Mouse (Mus musculus) liver, embryonic 16.5 days (tissue): ENCODE results near the gene Atp10b. TPM values are rescaled to one million over a fixed set of nuclear protein-coding genes. Genes with fewer than 3 reads are reported as not detected.

ENCODE experiments used
- ATAC-seq: fragments of 200-750 bp; cut with Nextera tagmentation; 2 replicates; pipeline ENCODE4 v1.8.0; 2017; ENCODE audit warnings: low read depth, mild to moderate bottlenecking, moderate number of reproducible peaks, moderate library complexity
- H3K27ac ChIP-seq: fragments of 300-500 bp; sonication (generic); 2 replicates; pipeline ENCODE4 v1.5.1; 2014; ENCODE audit warnings: mild to moderate bottlenecking, low read length
- H3K27me3 ChIP-seq: fragments of 300-500 bp; sonication (generic); 2 replicates; pipeline ENCODE4 v1.6.1; 2014; ENCODE audit warnings: low read depth, low read length, mixed read lengths; ENCODE audit not compliant: control insufficient read depth, insufficient read depth
- H3K36me3 ChIP-seq: fragments of 300-500 bp; sonication (generic); 2 replicates; pipeline ENCODE4 v1.6.1; 2014; ENCODE audit warnings: mild to moderate bottlenecking; ENCODE audit not compliant: control insufficient read depth, insufficient read depth
- H3K4me1 ChIP-seq: fragments of 300-500 bp; sonication (generic); 2 replicates; pipeline ENCODE4 v1.6.1; 2014; ENCODE audit warnings: low read depth, low read length, mixed read lengths; ENCODE audit not compliant: control insufficient read depth
- H3K4me2 ChIP-seq: fragments of 300-500 bp; sonication (generic); 2 replicates; pipeline ENCODE4 v1.6.1; 2014; ENCODE audit warnings: low read depth, low read length, mixed read lengths
- H3K4me3 ChIP-seq: fragments of 300-500 bp; sonication (generic); 2 replicates; pipeline ENCODE4 v1.5.1; 2014; ENCODE audit warnings: low read depth, mild to moderate bottlenecking, low read length
- H3K9ac ChIP-seq: fragments of 300-500 bp; sonication (generic); 2 replicates; pipeline ENCODE4 v1.6.1; 2014; ENCODE audit warnings: low read depth, low read length
- H3K9me3 ChIP-seq: fragments of 300-500 bp; sonication (generic); replicated peaks from 2 replicates; pipeline ENCODE4 v1.6.1; 2016; ENCODE audit warnings: low read length; ENCODE audit not compliant: control insufficient read depth
- WGBS: fragments of 180-500 bp; shearing (Covaris S2); extraction: QIAGEN DNeasy Blood & Tissue Kit; methylation state at CpG from one replicate; pipeline ENCODE4 v1.1.7; 2014; ENCODE audit not compliant: insufficient replicate concordance; 5-methylcytosine and 5-hydroxymethylcytosine counted together
- polyA plus RNA-seq: library from polyadenylated mRNA; unstranded; fragments of >200 nt; fragmentation: Nextera tagmentation; extraction: Ambion mirVana; gene quantifications from 2 replicates; pipeline ENCODE4 v1.2.1, GENCODE M21; 2015

Atp10b gene
- polyA plus RNA-seq, 1 experiment from 2014 or later: 0.02 TPM

DNA sequence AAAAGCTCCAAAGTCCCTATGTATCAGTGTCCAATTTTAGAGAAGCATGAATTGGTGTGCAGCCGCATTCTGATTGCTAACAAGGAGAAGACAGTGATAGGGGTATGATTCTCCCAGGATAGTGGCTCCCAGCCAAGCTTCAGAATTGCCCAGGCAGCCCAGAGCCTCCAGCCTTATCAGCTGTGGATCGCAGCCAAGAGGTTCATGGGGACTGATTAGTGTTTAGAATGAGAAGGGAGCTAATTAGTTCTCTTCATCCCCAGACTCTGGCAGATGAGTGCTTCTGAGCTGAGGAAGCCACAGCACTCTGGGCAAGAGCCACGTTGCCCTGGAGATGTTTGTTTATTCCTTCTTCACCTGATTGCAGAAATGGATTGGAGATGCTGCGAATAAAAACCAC lies 67.3 kb downstream of the Atp10b start:
- WGBS: 25% methylated on average over 4 of the region's 4 CpGs
- H3K4me3 ChIP-seq: no peak overlapping the region
- H3K9ac ChIP-seq: no peak overlapping the region
- no peaks in the 10 kb centered on the region for H3K4me1 ChIP-seq
- 0 out of 2 replicates have a peak, but pooled peaks have one; percentile 16 for ATAC-seq
- H3K27ac ChIP-seq: no peak overlapping the region
- no peaks in the 10 kb centered on the region for H3K9me3 ChIP-seq
- H3K27me3 ChIP-seq: no peaks in the 10 kb centered on the region
- no peak overlapping the region for H3K4me2 ChIP-seq
- no peaks in the 10 kb centered on the region for H3K36me3 ChIP-seq

DNA sequence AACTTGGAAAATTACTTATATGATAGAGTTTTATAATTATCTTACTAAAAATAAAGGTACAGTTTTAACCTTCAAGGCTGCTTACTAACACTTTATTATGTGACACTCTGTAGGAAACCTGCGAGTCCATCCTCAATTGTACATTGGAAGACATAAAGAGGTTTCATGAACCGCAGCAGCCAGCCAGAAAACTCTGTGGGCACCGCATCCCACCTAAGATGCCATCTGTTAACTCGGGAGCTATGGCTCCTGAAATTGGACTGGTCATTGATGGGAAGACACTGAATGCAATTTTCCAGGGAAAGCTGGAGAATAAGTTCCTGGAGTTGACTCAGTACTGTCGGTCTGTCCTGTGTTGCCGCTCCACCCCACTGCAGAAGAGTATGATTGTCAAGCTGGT lies 80.6 kb downstream of the Atp10b start:
- Histone ChIP-seq H3K4me2 (no peak overlapping the region), H3K9ac (no peak overlapping the region), H3K27ac (no peak overlapping the region), H3K27me3 (no peaks in the 10 kb centered on the region), H3K36me3 (no peaks in the 10 kb centered on the region), H3K4me3 (no peak overlapping the region), H3K9me3 (no peaks in the 10 kb centered on the region), H3K4me1 (no peaks in the 10 kb centered on the region)
- WGBS: 73% methylated on average over 6 of the region's 6 CpGs
- no peak for ATAC-seq

DNA sequence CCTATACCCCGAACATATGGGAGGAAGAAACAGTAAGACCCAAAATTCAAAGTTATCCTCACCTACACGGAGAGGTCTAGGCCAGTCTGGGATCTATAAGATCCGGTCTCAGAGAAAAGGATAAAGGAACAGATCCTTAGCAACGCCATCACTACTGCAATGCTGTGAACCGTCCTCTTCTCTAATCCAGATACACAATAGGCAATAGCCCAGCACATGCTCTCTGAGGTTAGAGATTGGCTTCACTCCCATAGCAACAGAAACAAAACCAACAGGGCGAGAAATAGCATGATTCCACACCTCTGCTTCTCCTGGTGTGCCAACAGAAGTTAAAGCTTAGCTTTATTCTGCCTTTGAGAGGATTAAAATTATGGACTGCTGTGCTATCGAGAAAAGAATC lies 82.4 kb downstream of the Atp10b start:
- no peaks in the 10 kb centered on the region for H3K36me3 ChIP-seq
- no peak overlapping the region for H3K27ac ChIP-seq
- 58% methylated on average over 7 of the region's 7 CpGs for WGBS
- ATAC-seq: no peak
- no peaks in the 10 kb centered on the region for H3K9me3 ChIP-seq
- H3K4me3 ChIP-seq: no peak overlapping the region
- no peak overlapping the region for H3K9ac ChIP-seq
- no peaks in the 10 kb centered on the region for H3K27me3 ChIP-seq
- H3K4me1 ChIP-seq: no peaks in the 10 kb centered on the region
- no peak overlapping the region for H3K4me2 ChIP-seq

DNA sequence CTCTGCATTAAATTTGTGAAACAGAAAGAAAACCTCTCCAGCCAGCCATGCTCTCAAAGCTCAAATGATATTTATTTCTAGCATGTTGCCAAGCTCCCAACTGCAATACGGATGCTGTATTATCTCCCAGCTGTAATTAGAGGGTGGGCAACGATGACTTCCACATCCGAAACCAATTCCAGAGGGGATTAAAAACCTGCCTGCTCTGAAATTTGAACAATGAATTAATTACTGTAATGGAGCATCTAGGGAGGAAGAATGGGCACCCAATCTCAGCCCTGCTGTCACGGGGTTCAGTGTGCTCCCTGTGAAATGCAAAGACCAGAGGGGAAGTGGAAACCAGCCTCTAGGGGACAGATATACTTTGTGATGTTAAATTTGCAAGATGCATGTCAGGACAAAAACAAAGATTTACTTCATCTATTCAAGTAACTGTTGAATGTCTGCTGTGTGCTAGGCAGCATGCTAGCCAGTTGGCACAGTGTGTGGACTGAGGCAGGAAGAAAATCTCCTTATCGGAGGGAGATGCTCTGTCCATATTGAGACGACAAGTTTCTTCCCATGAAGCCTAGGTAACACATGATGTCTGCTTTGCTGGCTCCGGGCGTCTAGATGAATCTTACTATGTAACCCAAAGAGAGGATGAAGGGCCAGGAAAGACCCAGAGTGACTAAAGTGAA lies 86.8 kb downstream of the Atp10b start:
- no peak overlapping the region for H3K4me2 ChIP-seq
- no peaks in the 10 kb centered on the region for H3K27me3 ChIP-seq
- no peak for ATAC-seq
- H3K9ac ChIP-seq: no peak overlapping the region
- H3K36me3 ChIP-seq: no peaks in the 10 kb centered on the region
- no peak overlapping the region for H3K4me3 ChIP-seq
- H3K4me1 ChIP-seq: no peaks in the 10 kb centered on the region
- no peaks in the 10 kb centered on the region for H3K9me3 ChIP-seq
- H3K27ac ChIP-seq: no peak overlapping the region
- 67% methylated on average over 8 of the region's 8 CpGs for WGBS

DNA sequence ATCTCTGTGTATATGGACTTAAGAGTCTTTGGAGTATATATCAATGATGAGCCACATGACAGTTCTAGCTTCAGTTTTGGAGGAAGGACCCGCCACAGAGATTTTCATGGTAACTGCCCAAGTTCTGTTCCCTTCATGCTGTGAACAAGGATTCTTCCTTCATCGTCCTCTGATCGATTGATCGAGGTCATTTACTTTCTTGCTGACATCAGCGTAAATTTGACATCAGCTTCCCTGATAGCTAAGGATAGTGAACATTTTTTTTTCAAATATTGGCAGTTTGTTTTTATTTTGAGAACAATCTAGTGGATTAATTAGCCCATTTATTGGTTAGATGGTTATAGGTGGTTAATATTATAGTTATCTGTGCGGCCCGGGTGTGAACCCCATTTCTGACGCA lies 90.1 kb downstream of the Atp10b start:
- Histone ChIP-seq H3K4me3 (no peak overlapping the region), H3K27me3 (no peaks in the 10 kb centered on the region), H3K27ac (no peak overlapping the region), H3K4me2 (no peak overlapping the region), H3K9ac (no peak overlapping the region), H3K9me3 (no peaks in the 10 kb centered on the region), H3K36me3 (no peaks in the 10 kb centered on the region), H3K4me1 (no peaks in the 10 kb centered on the region)
- 71% methylated on average over 8 of the region's 8 CpGs for WGBS
- ATAC-seq: no peak

DNA sequence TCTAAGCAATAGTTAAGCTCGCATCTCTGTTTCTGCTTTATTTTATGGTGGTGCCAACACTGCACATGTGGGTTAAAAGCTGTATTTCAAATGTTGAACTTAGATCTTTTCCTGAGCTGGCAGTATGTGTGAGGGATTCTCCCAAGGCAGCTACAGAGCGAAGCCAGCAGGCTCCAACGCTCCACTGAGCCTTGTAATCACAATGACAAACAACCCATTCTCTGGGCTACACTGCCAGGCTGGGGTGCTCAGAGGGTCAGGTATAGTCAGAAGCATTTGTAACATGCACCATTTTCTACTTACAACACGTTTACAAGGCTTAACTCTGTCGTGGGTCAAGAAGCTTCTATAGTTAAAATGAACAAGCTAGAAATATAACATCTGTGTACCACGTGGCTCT lies 103.4 kb downstream of the Atp10b start:
- Histone ChIP-seq H3K9ac (no peak overlapping the region), H3K9me3 (no peaks in the 10 kb centered on the region), H3K4me3 (no peak overlapping the region), H3K4me1 (no peaks in the 10 kb centered on the region), H3K27me3 (no peaks in the 10 kb centered on the region), H3K27ac (no peak overlapping the region), H3K4me2 (no peak overlapping the region), H3K36me3 (no peaks in the 10 kb centered on the region)
- 47% methylated on average over 6 of the region's 6 CpGs for WGBS
- no peak for ATAC-seq

DNA sequence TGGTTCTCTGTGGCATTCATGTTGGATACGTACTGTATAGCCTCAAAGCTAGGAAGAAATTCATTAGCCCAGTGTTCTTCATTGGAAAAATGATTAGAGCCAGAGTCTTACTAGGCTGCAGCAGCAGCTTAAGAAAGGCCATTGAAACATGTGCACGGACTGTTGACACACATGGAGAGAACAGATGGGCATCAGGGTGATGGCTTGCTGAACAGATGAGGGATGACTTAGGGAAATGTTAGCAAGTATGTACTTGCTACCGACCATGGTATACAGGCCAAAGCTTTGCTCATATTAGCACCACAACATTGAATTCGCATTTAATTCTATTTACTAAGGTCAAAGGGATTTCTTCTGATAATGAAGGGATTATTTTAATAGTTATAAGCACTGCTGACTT lies 105.6 kb downstream of the Atp10b start:
- WGBS: 58% methylated on average over 4 of the region's 4 CpGs
- no peak for ATAC-seq
- H3K4me3 ChIP-seq: no peak overlapping the region

DNA sequence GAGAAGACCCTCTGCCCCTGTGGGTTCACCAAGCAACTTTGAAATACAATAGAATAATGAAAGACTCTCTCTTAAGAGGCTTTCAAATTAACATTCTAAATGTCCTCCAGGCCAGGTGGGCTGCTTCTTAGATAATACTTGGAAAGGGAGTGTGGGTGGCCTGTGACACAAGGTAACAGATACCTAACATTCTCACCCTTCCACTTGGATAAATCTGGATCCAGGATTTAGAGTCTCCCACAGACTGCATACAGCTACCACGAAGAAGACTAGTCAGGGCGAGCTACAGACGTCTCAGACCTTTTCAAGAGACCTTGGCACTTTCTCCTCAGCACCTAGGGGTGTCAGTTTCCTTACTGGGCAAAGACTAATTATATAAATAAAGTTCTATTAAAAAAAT lies 107.6 kb downstream of the Atp10b start:
- no peaks in the 10 kb centered on the region for H3K9me3 ChIP-seq
- no peak overlapping the region for H3K27ac ChIP-seq
- ATAC-seq: no peak
- no peak overlapping the region for H3K4me2 ChIP-seq
- no peak overlapping the region for H3K9ac ChIP-seq
- no peaks in the 10 kb centered on the region for H3K4me1 ChIP-seq
- no peaks in the 10 kb centered on the region for H3K36me3 ChIP-seq
- 49% methylated on average over 3 of the region's 3 CpGs for WGBS
- no peaks in the 10 kb centered on the region for H3K27me3 ChIP-seq
- H3K4me3 ChIP-seq: no peak overlapping the region

More for the DNA sequence above, 105.6 kb downstream of the Atp10b start:
- Histone ChIP-seq H3K36me3 (no peaks in the 10 kb centered on the region), H3K27ac (no peak overlapping the region), H3K4me2 (no peak overlapping the region), H3K4me1 (no peaks in the 10 kb centered on the region), H3K9me3 (no peaks in the 10 kb centered on the region), H3K27me3 (no peaks in the 10 kb centered on the region), H3K9ac (no peak overlapping the region)

DNA sequence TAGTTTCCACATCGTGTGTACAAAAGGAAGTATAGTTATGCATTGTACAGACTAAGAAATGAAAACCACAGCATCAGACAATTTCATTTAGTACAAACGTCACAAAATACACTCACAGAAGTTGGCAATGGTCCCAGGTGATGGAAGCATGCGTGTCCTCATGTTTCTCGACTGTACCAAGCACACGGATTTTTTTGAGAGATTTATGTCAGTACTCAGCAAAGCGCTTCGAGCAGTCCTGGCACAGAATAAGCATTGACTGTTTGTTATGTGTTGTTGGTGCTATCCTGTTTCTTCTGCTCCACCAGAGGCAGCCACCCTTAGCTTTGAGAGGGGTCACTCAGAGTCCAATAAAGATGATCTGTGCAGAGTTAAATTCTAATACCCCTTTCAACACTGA lies 108.1 kb downstream of the Atp10b start:
- Histone ChIP-seq H3K4me2 (no peak overlapping the region), H3K27ac (no peak overlapping the region), H3K9me3 (no peaks in the 10 kb centered on the region), H3K4me3 (no peak overlapping the region), H3K4me1 (no peaks in the 10 kb centered on the region), H3K27me3 (no peaks in the 10 kb centered on the region), H3K9ac (no peak overlapping the region), H3K36me3 (no peaks in the 10 kb centered on the region)
- WGBS: 60% methylated on average over 7 of the region's 7 CpGs
- ATAC-seq: no peak
